Mouse (Mus musculus): Measurements from ENCODE around the gene Ptger1. TPM values are rescaled to one million over a fixed set of nuclear protein-coding genes. Genes with fewer than 3 reads are reported as not detected.
A peak's percentile ranks its signal among the peaks of the same experiment; 100 is the strongest.

Ptger1 gene
- polyA plus RNA-seq, 1 experiment from 2014 or later: 0.34 TPM

DNA sequence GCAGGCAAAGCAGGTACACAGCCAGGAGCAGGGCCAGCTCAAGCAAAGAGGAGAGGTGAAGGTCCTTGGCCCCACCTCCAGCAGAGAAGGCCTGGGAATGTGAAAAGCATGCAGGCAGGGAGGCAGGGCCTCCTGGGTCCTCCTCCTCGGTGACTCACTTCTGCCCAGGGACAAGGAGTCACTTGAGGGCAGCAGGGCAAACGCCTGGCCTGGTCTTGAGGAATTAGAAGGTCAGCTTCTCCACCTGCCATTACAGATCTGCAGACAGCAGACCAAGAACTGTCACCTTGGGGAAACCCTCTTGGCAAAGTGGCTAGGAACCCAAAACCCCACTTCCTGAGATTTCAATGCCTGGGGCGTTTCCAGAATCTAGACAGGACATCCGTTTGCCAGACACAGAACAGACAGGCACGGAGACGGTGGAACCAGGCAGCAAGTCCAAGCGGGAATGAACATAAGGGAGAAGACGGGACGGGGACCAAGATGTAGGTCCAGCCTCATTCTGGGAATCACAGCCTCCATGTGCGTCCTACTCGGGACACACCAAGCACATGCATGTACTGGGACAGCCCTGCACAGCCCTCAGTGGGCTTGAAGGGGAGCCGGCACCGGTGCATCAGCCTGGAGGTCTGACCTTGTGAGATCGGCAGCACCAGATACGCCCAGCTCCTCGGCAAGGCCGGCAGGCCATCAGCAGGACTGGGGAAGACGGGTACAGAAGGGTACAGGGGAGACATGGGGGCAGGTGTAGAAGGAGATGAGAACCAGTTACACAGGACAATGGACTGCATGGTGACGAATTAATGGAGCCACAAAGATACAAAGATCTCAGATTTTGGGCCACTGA, 31.1 kb downstream of the Ptger1 start:
- Histone ChIP-seq H3K36me3 (ENCODE audit: control insufficient read depth, insufficient read depth, low read length) (no peaks in the 10 kb centered on the region; the same call in 1 of the 2 replicates), H3K9me3 (ENCODE audit: control insufficient read depth, low read length) (no peaks in the 10 kb centered on the region), H3K4me3 (ENCODE audit: low read depth, low read length) (peak overlapping the region; percentile 78), H3K4me2 (ENCODE audit: low read depth) (peak overlapping the region; percentile 67), H3K27ac (ENCODE audit: low read depth, low read length) (peak overlapping the region; percentile 23; the same call in 1 of the 2 replicates), H3K9ac (ENCODE audit: low read length) (peak overlapping the region; percentile 29), H3K4me1 (ENCODE audit: control insufficient read depth, insufficient read depth, low read length) (peaks cover 8% of the 10 kb centered on the region), H3K27me3 (ENCODE audit: control insufficient read depth, insufficient read depth, low read length) (no peaks in the 10 kb centered on the region)
- ATAC-seq (ENCODE audit: insufficient read depth, low FRiP score, low TSS enrichment) (no peak), DNase-seq (ENCODE audit: low spot score) (no peak)
- 57% methylated on average over 19 of the region's 19 CpGs for WGBS

DNA sequence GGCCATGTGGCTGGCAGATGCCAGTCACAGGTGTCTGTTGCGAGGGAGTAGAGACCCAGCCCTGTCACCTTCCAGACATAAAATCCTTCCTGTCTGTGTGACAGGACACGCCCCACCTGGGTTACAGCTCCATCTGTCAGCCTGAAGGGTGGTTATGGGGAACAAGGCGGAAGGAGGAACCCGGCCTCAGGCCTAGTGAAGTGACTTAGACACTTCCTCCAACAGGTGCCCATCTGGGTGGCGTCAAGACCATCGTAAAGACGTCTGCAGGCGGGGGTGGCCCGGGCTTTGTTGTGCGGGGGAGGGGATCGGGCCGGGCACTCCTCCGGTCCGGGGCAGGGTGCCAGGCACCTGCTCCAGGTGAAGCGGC, 31.8 kb downstream of the Ptger1 start:
- Histone ChIP-seq H3K27me3 (ENCODE audit: control insufficient read depth, insufficient read depth, low read length) (no peaks in the 10 kb centered on the region), H3K9ac (ENCODE audit: low read length) (peak overlapping the region; percentile 78), H3K9me3 (ENCODE audit: control insufficient read depth, low read length) (no peaks in the 10 kb centered on the region), H3K4me3 (ENCODE audit: low read depth, low read length) (peak overlapping the region; percentile 78), H3K4me2 (ENCODE audit: low read depth) (peak overlapping the region; percentile 67), H3K27ac (ENCODE audit: low read depth, low read length) (peak overlapping the region; percentile 23; the same call in 1 of the 2 replicates), H3K36me3 (ENCODE audit: control insufficient read depth, insufficient read depth, low read length) (no peaks in the 10 kb centered on the region; the same call in 1 of the 2 replicates), H3K4me1 (ENCODE audit: control insufficient read depth, insufficient read depth, low read length) (peaks cover 8% of the 10 kb centered on the region)
- ATAC-seq (ENCODE audit: insufficient read depth, low FRiP score, low TSS enrichment) (0 out of 2 replicates have a peak, but pooled peaks have one; percentile 2), DNase-seq (ENCODE audit: low spot score) (no peak)
- WGBS: 4% methylated on average over 15 of the region's 15 CpGs

DNA sequence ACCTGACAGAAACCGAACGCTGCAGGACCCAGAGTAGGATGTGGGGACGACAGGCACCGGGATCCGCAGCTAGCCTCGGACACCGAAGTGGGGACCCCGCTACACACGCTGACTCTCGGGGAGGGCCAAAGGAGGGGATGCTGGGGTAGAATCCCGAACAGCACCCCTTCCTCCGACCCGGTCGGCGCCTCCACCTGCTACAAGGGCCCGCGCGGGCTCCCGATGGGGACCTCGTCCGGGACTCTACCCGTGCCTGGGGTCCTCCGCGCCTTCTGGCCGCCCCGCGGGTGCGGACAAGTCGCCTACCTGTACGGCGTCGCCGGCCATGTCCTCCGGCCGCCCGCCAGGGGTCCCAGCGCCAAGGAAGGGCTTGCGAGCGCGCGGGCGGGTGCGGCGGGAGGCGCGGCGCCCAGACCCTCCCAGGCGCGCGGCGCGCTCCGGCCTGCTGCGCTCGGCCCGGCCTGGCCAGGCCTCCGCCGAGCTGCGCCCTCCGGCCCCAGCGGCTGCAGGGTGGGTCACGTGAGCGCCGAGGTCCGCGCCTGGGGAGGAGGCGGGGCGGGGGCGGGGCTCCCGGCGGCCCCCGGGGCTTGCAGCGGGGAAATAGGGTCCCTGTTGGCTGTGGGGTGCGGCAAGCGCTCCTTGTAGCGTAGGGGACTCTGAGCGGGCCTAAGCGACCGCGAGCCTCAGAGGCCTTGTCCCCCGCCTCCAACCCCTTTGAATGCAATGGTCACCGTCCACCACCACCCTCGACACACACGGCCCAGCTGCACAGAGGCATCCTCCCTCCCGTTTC, 32.4 kb downstream of the Ptger1 start, which contains the start of gene Pkn1:
Pkn1 (minus strand) TSS at position 519 of the 793 bp plus-strand sequence.
- WGBS: under 1% methylated on average over 78 of the region's 85 CpGs
- Histone ChIP-seq H3K4me2 (ENCODE audit: low read depth) (peak within 1 kb of the TSS; percentile 67), H3K36me3 (ENCODE audit: control insufficient read depth, insufficient read depth, low read length) (no peaks in the 10 kb centered on the region; the same call in 1 of the 2 replicates), H3K27ac (ENCODE audit: low read depth, low read length) (peak within 1 kb of the TSS; percentile 49; the same call in 1 of the 2 replicates), H3K4me3 (ENCODE audit: low read depth, low read length) (peak within 1 kb of the TSS; percentile 78), H3K9ac (ENCODE audit: low read length) (peak within 1 kb of the TSS; percentile 78), H3K4me1 (ENCODE audit: control insufficient read depth, insufficient read depth, low read length) (peaks cover 8% of the 10 kb centered on the region), H3K9me3 (ENCODE audit: control insufficient read depth, low read length) (no peaks in the 10 kb centered on the region), H3K27me3 (ENCODE audit: control insufficient read depth, insufficient read depth, low read length) (no peaks in the 10 kb centered on the region)
- peak; percentile 94 for ATAC-seq (ENCODE audit: insufficient read depth, low FRiP score, low TSS enrichment)
- peak; percentile 85 for DNase-seq (ENCODE audit: low spot score)

DNA sequence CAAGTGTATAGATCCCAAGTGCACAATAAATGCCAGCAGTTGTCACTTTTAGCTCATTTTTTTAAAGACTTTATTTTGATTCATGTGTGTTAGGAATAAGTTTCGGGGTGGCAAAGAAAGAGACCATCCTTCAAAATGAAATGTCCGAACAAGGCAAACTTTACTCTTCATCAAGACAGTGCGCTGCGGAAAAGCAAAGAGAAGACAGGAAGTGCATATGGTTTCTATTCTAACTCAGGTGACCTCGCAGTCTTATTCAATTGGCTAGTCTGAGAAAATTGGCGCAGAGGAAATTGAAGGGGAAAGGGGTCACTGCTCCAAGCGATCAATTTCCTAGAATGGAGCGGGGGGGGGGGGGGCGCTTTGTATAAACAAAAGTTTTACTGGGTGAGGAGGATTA, 33.1 kb downstream of the Ptger1 start:
- Histone ChIP-seq H3K9ac (ENCODE audit: low read length) (peak overlapping the region; percentile 78), H3K9me3 (ENCODE audit: control insufficient read depth, low read length) (no peaks in the 10 kb centered on the region), H3K4me3 (ENCODE audit: low read depth, low read length) (peak overlapping the region; percentile 78), H3K4me1 (ENCODE audit: control insufficient read depth, insufficient read depth, low read length) (peaks cover 8% of the 10 kb centered on the region), H3K36me3 (ENCODE audit: control insufficient read depth, insufficient read depth, low read length) (no peaks in the 10 kb centered on the region; the same call in 1 of the 2 replicates), H3K27me3 (ENCODE audit: control insufficient read depth, insufficient read depth, low read length) (no peaks in the 10 kb centered on the region), H3K27ac (ENCODE audit: low read depth, low read length) (peak overlapping the region; percentile 49; the same call in 1 of the 2 replicates), H3K4me2 (ENCODE audit: low read depth) (peak overlapping the region; percentile 67)
- peak; percentile 24 for DNase-seq (ENCODE audit: low spot score)
- WGBS: 46% methylated on average over 9 of the region's 9 CpGs
- ATAC-seq (ENCODE audit: insufficient read depth, low FRiP score, low TSS enrichment): no peak

DNA sequence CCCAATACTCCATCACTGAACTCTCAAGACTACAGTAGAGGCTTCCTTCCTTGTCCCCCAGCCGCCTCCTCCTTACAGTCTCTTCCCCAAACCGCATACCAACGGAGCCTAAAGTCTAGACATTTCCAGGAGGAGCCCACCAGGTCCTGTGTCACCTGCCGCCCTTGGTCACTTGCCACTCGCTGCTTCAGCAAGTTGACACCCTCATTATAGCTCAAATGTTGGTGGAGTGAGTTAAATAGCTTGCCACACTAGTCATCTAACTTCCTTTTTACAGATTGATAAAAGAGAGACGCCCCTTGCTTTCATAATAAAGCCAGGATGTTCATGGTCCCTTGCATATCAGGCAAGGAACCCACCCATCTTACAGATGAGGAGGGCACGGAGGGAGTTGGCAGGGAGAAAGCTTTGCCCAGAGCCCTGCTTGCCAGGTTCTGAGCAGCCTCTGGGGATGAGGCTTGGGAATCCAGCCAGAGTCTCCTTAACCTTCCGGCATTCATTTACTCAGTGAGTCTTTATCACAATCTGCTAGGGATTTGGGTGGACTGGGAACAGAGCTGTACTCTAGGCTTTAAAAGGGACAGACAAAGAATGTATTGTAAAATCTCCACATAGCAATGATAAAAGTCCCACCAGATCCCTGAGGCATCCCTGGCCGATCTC, 34.1 kb downstream of the Ptger1 start:
- Histone ChIP-seq H3K4me2 (ENCODE audit: low read depth) (no peak overlapping the region), H3K27ac (ENCODE audit: low read depth, low read length) (no peak overlapping the region), H3K9me3 (ENCODE audit: control insufficient read depth, low read length) (no peaks in the 10 kb centered on the region), H3K9ac (ENCODE audit: low read length) (no peak overlapping the region), H3K27me3 (ENCODE audit: control insufficient read depth, insufficient read depth, low read length) (no peaks in the 10 kb centered on the region), H3K36me3 (ENCODE audit: control insufficient read depth, insufficient read depth, low read length) (no peaks in the 10 kb centered on the region; the same call in 1 of the 2 replicates), H3K4me3 (ENCODE audit: low read depth, low read length) (no peak overlapping the region), H3K4me1 (ENCODE audit: control insufficient read depth, insufficient read depth, low read length) (peaks cover 8% of the 10 kb centered on the region)
- ATAC-seq (ENCODE audit: insufficient read depth, low FRiP score, low TSS enrichment): no peak
- DNase-seq (ENCODE audit: low spot score): no peak
- WGBS: 83% methylated on average over 9 of the region's 9 CpGs

- H3K4me1 ChIP-seq (ENCODE audit: control insufficient read depth, insufficient read depth, low read length): no peaks in the 10 kb centered on the region
- no peaks in the 10 kb centered on the region for H3K9me3 ChIP-seq (ENCODE audit: control insufficient read depth, low read length)
- H3K4me2 ChIP-seq (ENCODE audit: low read depth): no peak overlapping the region
- H3K27me3 ChIP-seq (ENCODE audit: control insufficient read depth, insufficient read depth, low read length): no peaks in the 10 kb centered on the region
- ATAC-seq (ENCODE audit: insufficient read depth, low FRiP score, low TSS enrichment) (no peak), DNase-seq (ENCODE audit: low spot score) (no peak)
- no peaks in the 10 kb centered on the region for H3K36me3 ChIP-seq (ENCODE audit: control insufficient read depth, insufficient read depth, low read length)
- no peak overlapping the region for H3K27ac ChIP-seq (ENCODE audit: low read depth, low read length)
- 87% methylated on average over 4 of the region's 4 CpGs for WGBS
- H3K4me3 ChIP-seq (ENCODE audit: low read depth, low read length): no peak overlapping the region
- no peak overlapping the region for H3K9ac ChIP-seq (ENCODE audit: low read length)
Observed at GRCm38 (mm10) chr8:83703426-83703825, 36.9 kb downstream of the Ptger1 start.

DNA sequence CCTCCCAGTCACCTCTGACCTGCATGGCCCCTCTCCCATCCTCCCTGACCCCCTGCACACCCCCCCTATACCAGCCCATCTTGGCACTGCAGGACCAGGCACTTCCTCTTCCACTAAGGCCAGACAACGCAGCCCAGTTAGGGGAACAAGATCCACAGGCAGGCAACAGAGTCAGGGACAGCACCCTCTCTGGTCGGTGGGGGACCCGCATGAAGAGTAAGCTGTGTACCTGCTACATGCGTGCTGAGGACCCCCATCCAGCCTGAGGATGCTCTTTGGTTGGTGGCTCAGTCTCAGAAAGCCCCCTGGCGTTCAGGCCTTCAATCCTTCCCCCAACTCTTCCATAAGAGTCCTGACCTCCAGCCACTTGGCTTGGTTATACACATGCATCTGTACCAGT, 39.9 kb downstream of the Ptger1 start:
- H3K9ac ChIP-seq (ENCODE audit: low read length): no peak overlapping the region
- H3K36me3 ChIP-seq (ENCODE audit: control insufficient read depth, insufficient read depth, low read length): no peaks in the 10 kb centered on the region
- DNase-seq (ENCODE audit: low spot score) (no peak), ATAC-seq (ENCODE audit: insufficient read depth, low FRiP score, low TSS enrichment) (no peak)
- H3K4me2 ChIP-seq (ENCODE audit: low read depth): no peak overlapping the region
- H3K27me3 ChIP-seq (ENCODE audit: control insufficient read depth, insufficient read depth, low read length): no peaks in the 10 kb centered on the region
- H3K27ac ChIP-seq (ENCODE audit: low read depth, low read length): no peak overlapping the region
- H3K4me3 ChIP-seq (ENCODE audit: low read depth, low read length): no peak overlapping the region
- no peaks in the 10 kb centered on the region for H3K9me3 ChIP-seq (ENCODE audit: control insufficient read depth, low read length)
- H3K4me1 ChIP-seq (ENCODE audit: control insufficient read depth, insufficient read depth, low read length): no peaks in the 10 kb centered on the region
- 55% methylated on average over 5 of the region's 5 CpGs for WGBS

- DNase-seq (ENCODE audit: low spot score): no peak
- H3K36me3 ChIP-seq (ENCODE audit: control insufficient read depth, insufficient read depth, low read length): no peaks in the 10 kb centered on the region
- no peak for ATAC-seq (ENCODE audit: insufficient read depth, low FRiP score, low TSS enrichment)
- no peak overlapping the region for H3K4me2 ChIP-seq (ENCODE audit: low read depth)
- H3K4me1 ChIP-seq (ENCODE audit: control insufficient read depth, insufficient read depth, low read length): no peaks in the 10 kb centered on the region
- no peak overlapping the region for H3K27ac ChIP-seq (ENCODE audit: low read depth, low read length)
- no peaks in the 10 kb centered on the region for H3K27me3 ChIP-seq (ENCODE audit: control insufficient read depth, insufficient read depth, low read length)
- no peak overlapping the region for H3K9ac ChIP-seq (ENCODE audit: low read length)
- 83% methylated on average over 8 of the region's 8 CpGs for WGBS
- H3K4me3 ChIP-seq (ENCODE audit: low read depth, low read length): no peak overlapping the region
- no peaks in the 10 kb centered on the region for H3K9me3 ChIP-seq (ENCODE audit: control insufficient read depth, low read length)
Observed at GRCm38 (mm10) chr8:83707554-83707953, 41.1 kb downstream of the Ptger1 start.

All from neural tube, embryonic 11.5 days (tissue).